Mouse (Mus musculus) telencephalon, adult 2 months (tissue): Measurements from ENCODE around the gene Hcls1.
A peak's percentile ranks its signal among the peaks of the same experiment; 100 is the strongest.

ENCODE experiments used
- DNase-seq: peaks from one replicate; pipeline ENCODE4 v3.0.0-alpha.2; 2011; ENCODE audit warnings: low read depth, low spot score

The Hcls1 gene

GRCm38 (mm10) chr16:36934841-36935620 lies at the start of gene Hcls1:
Hcls1 (plus strand) TSS chr16:36934983.
- DNase-seq, result no peak

DNA sequence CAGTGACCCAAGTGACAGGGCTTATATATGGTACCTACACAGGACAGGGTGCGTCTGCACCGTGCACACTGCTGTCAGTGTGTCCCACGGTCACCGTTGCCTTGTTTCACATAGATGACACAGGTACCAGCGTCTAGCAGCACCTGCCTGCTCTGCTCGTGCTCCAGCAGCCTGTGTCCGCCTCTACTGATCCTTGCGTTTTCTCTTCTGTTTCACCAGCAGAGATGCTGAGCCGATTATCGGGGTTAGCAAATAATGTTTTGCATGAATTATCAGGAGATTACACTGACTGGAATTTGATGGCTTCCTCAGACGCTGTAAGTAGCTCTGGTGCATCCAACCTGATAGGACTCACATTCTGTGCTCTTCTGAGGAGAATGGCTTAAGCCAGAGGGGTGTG lies 48.9 kb upstream of the Hcls1 start:
- DNase-seq, result no peak

GRCm38 (mm10) chr16:36887546-36887945 lies 47.2 kb upstream of the Hcls1 start:
- no peak for DNase-seq

DNA sequence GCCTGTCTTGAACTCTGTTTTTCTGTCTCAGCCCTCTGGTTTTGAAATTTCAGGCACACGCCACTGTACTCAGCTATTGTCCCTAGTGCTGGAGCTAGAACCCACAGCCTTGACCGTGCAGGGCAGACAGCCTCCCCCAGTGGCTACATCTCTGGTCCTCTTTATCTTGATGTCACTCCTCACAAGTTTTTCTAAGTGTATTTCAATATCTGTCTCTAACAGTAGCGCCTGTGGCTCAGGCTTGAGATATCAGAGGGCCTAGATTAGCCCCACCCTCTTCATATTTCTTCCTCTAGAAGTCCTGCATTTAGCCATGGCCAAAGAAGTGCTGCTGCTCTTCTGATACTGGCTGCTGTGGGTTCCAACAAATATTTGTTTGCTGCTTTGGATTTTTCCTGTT lies 44.2 kb upstream of the Hcls1 start:
- DNase-seq, result no peak

DNA sequence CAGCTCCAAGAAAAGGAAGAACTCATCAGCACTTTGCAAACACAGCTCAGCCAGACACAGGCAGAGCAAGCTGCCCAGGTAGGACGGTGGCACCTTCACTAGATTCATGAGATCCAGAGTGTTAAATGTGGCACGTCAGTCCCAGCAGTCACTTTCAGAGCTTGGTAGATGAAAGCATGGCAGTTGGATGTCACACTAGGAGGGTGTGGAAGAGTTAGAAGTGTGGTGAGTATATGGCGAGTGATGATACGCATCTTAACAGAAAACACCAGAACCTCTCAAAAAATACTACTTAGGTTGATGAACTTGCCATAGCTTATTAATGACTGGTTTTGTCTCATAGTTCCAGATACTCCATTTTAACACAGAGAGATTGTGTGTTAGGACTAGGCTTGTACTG lies 43.4 kb upstream of the Hcls1 start:
- no peak for DNase-seq

DNA sequence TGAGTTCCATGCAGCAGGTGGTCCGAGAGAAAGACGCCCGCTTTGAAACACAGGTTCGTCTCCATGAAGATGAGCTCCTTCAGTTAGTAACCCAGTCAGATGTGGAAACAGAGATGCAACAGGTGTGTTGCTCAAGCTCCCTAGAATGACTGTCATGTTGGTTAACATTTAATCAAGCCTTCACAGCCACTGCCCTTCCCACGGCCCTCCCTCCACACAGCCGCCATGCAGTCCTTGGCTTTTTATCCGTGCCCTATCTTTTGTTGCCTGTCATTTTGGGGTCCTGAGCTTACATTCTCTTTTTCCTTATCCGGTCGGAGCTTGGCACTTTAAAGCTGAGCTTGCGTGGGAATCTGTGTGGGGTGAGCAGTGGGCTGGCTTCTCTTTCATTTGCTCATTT lies 41.5 kb upstream of the Hcls1 start:
- no peak for DNase-seq

- DNase-seq, result no peak
Observed at GRCm38 (mm10) chr16:36896712-36897111, 38.1 kb upstream of the Hcls1 start.

GRCm38 (mm10) chr16:36903156-36903555 lies 31.6 kb upstream of the Hcls1 start:
- no peak for DNase-seq

- DNase-seq, result no peak
Observed at GRCm38 (mm10) chr16:36911909-36912308, 22.9 kb upstream of the Hcls1 start.

GRCm38 (mm10) chr16:36912311-36912710 lies 22.5 kb upstream of the Hcls1 start:
- DNase-seq, result no peak

- no peak for DNase-seq
Observed at GRCm38 (mm10) chr16:36914195-36914594, 20.6 kb upstream of the Hcls1 start.

DNA sequence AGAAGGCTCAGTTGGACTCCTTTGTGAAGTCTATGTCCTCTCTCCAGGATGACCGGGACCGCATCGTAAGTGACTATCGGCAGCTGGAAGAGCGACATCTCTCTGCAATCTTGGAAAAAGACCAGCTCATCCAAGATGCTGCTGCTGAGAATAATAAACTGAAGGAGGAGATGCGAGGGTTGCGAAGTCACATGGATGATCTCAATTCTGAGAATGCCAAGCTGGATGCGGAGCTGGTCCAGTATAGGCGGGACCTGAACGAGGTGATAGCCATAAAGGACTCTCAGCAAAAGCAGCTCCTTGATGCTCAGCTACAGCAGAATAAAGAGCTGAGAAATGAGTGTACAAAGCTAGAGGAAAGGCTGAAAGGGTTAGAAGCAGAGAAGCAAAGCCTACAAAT lies 16.3 kb upstream of the Hcls1 start:
- DNase-seq, result no peak

DNA sequence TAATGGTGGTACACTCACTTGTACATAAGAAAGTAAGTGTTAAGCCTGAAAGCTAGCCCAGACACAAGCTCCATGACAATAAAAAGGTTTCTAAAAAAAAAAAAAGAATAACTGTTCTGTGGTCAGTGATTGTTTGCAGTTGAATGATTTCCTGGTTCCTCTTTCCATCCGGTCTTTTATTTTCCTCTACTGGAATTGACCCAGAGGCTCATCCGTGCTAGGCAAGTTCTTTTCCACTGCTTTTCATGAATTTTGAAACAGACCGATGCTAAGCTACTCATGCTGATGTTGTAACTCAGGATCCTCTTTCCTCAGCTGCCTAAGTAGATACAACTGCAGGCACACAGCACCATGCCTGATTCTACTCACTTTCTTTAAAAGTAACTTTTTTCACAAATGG lies 14.4 kb upstream of the Hcls1 start:
- DNase-seq, result no peak

DNA sequence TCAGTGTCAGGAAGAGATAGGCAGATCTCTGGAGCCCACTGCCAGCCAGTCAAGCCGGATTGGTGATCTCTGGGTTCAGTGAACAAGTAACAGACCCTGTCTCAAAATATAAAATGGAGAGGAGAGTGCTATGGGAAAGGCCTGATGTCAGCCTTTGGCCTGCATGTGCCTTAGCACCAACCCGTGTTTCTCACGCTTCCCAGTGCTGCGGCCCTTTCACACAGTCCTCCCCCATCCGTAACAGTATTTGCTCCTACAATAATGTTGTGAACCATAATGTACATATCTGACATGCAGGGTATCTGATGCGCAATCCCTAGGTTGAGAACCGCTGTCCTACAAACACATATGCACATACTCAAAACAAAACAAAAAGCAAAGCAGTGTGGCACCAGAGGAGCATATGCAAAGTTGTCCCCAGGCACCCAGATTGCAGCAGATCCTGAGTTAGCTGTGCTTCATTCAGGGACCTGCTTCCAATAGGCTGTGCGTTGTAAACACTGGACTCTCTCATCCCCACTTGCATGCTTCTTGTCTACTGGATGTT lies 13.6 kb upstream of the Hcls1 start:
- no peak for DNase-seq

DNA sequence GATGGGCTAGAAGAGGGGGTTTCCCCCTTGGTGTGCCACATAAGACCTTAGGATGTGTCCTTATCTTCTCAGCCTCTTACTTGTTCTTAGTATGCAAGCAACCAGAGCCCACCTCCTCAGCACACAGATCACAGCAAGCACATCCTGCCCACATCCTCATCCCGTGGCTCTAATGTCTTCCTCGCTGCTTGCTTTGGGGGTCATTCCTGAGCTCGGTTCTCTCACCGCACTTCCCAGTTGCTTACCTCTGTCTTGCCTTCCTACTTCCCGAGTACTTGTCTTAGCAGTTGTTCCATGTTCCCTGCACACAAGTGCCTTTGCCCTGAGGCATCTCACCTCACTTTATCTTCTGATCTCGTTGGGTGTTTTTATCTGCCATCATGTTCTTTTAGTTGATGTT lies 12.8 kb upstream of the Hcls1 start:
- DNase-seq, result no peak

DNA sequence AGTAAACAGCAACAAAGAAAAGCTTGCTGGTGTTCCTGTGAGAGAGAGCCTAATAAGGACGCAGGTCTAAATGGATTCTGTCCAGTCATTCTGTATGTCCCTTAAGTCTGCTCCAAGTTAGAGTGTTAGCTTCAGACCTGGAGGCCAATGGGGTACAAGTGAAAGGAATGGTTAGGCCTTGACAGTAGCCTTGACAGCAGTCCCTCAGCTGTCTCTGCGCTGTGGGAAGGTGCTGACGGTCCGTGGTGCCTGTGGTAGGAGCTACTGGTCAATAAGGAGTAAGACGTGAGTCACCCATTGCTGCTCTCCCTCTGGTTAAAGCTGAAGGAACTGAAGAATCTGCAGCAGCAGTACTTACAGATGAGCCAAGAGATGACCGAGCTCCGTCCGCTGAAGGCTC lies 10.5 kb upstream of the Hcls1 start:
- no peak for DNase-seq

DNA sequence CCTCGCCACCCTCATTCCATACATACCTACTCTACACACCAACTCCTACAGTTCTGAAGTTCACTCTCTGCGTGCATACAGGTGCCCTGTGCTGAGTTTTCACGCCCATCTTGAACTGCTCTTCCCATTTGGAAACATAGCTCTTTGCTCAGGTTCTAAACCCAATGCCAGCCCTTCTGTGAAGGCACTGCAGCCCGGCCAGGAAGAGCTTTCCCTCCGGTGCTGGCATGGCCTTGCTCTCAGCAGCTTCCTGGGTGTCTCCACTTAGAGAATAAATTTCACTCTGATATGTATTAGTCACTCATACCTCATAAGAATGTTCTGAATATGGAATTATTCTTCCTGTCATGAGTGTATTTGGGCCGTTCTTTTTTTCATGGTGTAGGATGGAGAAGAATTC lies 9.4 kb upstream of the Hcls1 start:
- no peak for DNase-seq

GRCm38 (mm10) chr16:36925797-36926196 lies 9.0 kb upstream of the Hcls1 start:
- DNase-seq, result no peak

DNA sequence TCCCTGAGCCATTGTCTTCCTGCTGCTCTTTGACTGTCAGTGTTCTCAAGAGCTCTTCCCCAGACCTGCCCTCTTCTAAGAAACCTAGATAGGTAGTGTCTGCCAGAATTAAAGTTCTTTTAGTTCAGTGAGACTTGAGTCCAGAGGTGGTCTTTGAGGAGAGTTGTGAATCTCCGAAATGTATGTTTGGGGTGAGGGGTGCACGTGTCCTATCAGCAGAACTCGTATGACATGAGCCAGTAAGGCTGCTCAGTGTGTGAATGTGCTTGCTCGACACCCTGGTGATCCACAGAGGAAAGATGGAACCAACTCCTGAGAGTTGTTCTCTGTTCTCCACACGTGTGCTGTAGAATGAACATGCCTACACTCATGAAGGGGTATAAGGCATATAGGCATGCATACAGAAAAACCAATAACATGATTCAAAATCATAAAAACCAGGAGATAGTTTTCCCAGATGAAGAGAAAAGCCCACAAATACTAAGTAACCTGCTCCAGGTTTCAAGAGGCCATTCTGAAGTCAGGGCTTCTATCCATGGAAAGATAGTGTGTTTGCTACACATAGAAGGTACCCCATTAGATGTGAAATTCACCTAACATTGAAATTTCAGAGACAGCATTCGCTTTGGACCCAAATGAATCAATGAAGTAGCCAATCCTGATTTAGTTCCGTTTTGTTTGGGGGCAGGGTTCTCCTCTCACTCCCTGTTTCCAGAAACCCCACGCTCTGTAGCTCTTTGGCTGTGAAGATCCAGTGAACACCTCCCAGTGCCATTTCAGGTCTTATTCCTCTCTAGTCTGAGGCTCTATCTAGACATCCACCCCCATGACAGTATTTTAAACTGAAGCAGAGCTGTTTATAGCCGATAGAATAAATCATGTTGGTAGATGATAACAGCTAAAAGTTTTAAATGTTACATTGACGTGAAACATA lies 8.0 kb upstream of the Hcls1 start:
- DNase-seq, result peak; percentile 54

- no peak for DNase-seq
Observed at GRCm38 (mm10) chr16:36927495-36928105, 7.2 kb upstream of the Hcls1 start.

GRCm38 (mm10) chr16:36928106-36928500 lies 6.7 kb upstream of the Hcls1 start:
- DNase-seq, result no peak

DNA sequence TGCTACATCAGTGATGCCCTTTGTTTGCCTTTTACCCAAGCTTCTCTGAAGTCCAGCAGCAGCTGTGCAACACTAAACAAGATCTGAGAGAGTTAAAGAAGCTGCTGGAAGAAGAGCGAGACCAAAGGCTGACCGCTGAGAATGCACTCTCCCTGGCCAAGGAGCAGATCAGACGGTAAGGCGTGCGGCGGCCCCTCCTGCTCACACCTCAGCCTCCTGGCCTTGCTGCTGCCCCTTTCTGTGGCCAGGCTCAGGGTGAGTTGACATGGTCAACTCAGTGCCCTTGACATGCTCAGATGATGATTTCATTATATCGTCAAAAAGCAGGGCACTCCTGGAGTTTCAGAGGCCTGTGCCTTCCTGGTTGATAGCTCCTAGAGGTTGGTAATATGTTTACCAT lies 5.6 kb upstream of the Hcls1 start:
- DNase-seq, result no peak
